Mouse (Mus musculus) liver, embryonic 15.5 days (tissue): ENCODE measurements around the gene Knop1. TPM values are rescaled to one million over a fixed set of nuclear protein-coding genes. Genes with fewer than 3 reads are reported as not detected.

ENCODE experiments used
- ATAC-seq: fragments of 200-750 bp; cut with Nextera tagmentation; 2 replicates; pipeline ENCODE4 v1.8.0; 2017; ENCODE audit warnings: moderate number of reproducible peaks, mild to moderate bottlenecking, moderate library complexity; ENCODE audit not compliant: insufficient read depth
- H3K27ac ChIP-seq: fragments of 300-500 bp; sonication (generic); replicated peaks from 2 replicates; pipeline ENCODE4 v1.5.1; 2015; ENCODE audit warnings: mild to moderate bottlenecking, inconsistent platforms
- H3K27me3 ChIP-seq: fragments of 300-500 bp; sonication (generic); 2 replicates; pipeline ENCODE4 v1.6.1; 2015; ENCODE audit warnings: mild to moderate bottlenecking, inconsistent platforms
- H3K36me3 ChIP-seq: fragments of 300-500 bp; sonication (generic); replicated peaks from 2 replicates; pipeline ENCODE4 v1.6.1; 2015; ENCODE audit warnings: moderate library complexity, mild to moderate bottlenecking, inconsistent platforms
- H3K4me1 ChIP-seq: fragments of 300-500 bp; sonication (generic); replicated peaks from 2 replicates; pipeline ENCODE4 v1.6.1; 2015; ENCODE audit warnings: inconsistent platforms
- H3K4me2 ChIP-seq: fragments of 300-500 bp; sonication (generic); 2 replicates; pipeline ENCODE4 v1.6.1; 2015; ENCODE audit warnings: moderate library complexity, mild to moderate bottlenecking, inconsistent platforms
- H3K4me3 ChIP-seq: fragments of 300-500 bp; sonication (generic); replicated peaks from 2 replicates; pipeline ENCODE4 v1.5.1; 2015; ENCODE audit warnings: mild to moderate bottlenecking, inconsistent platforms
- H3K9ac ChIP-seq: fragments of 300-500 bp; sonication (generic); 2 replicates; pipeline ENCODE4 v1.6.1; 2015; ENCODE audit warnings: moderate library complexity, mild to moderate bottlenecking, inconsistent platforms
- H3K9me3 ChIP-seq: fragments of 300-500 bp; sonication (generic); replicated peaks from 2 replicates; pipeline ENCODE4 v1.6.1; 2016; ENCODE audit warnings: inconsistent platforms
- WGBS: fragments of 180-500 bp; shearing (Covaris S2); methylation state at CpG from one replicate; pipeline ENCODE4 v1.1.7; 2015; ENCODE audit warnings: mixed read lengths; ENCODE audit not compliant: insufficient replicate concordance; 5-methylcytosine and 5-hydroxymethylcytosine counted together
- polyA plus RNA-seq: library from polyadenylated mRNA; unstranded; fragments of >200 nt; fragmentation: Nextera tagmentation; extraction: Ambion mirVana; gene quantifications from 2 replicates; pipeline ENCODE4 v1.2.1, GENCODE M21; 2015

The Knop1 gene
- polyA plus RNA-seq, 1 experiment from 2014 or later: 26.0 TPM

- H3K27ac ChIP-seq: no peak overlapping the region
- H3K4me2 ChIP-seq: no peak overlapping the region
- peaks cover 92% of the 10 kb centered on the region for H3K36me3 ChIP-seq
- ATAC-seq: no peak
- no peaks in the 10 kb centered on the region for H3K9me3 ChIP-seq
- H3K4me1 ChIP-seq: peaks cover 7% of the 10 kb centered on the region
- H3K4me3 ChIP-seq: no peak overlapping the region
- H3K27me3 ChIP-seq: no peaks in the 10 kb centered on the region
- H3K9ac ChIP-seq: no peak overlapping the region
- WGBS: 55% methylated on average over 5 of the region's 5 CpGs
Measured at GRCm38 (mm10) chr7:118845141-118845540, 10.9 kb downstream of the Knop1 start.

DNA sequence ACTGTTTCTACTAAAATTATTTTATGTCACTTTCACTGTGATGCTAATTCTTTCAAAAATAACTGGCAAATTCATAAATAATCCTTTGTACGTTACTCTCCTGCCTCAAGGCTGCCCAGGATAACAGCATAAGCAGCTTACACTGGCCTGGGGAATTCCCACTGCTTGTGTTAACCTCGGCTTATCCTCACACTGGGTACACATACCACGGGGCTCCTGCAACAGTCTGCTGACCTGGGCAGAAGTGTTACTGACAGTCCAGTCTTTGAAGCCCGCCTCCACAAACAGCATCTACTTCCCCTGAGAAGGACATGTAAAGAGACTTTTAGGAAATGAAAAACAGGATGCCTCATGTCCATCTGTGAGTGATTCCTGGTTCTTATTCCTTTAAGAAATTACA lies 13.1 kb downstream of the Knop1 start:
- H3K27ac ChIP-seq: no peak overlapping the region
- H3K4me2 ChIP-seq: no peak overlapping the region
- H3K4me3 ChIP-seq: no peak overlapping the region
- no peak for ATAC-seq
- no peak overlapping the region for H3K9ac ChIP-seq
- H3K27me3 ChIP-seq: no peaks in the 10 kb centered on the region
- 67% methylated on average over 4 of the region's 4 CpGs for WGBS
- H3K36me3 ChIP-seq: peaks cover 91% of the 10 kb centered on the region
- no peaks in the 10 kb centered on the region for H3K4me1 ChIP-seq
- H3K9me3 ChIP-seq: no peaks in the 10 kb centered on the region

DNA sequence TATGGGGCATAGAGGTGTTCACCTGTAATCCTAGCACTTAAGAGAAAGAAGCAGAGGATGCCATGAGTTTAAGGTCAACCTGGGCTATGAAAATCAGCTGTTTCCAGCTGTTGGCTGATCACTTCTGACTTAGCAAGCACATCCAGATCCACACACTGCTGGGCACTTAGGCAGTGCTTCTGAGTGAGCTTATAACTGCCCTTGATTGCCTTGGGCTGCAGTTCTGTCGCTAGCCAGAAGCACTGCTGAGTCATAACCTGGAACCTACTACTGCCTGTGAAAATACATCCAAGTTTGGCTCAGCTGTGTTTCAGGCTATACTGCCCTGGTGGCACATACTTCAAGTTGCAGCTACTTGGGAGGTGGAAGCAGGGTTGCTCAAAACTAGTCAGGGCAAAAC lies 14.3 kb downstream of the Knop1 start:
- Histone ChIP-seq H3K9me3 (no peaks in the 10 kb centered on the region), H3K36me3 (peaks cover 90% of the 10 kb centered on the region), H3K4me2 (no peak overlapping the region), H3K27me3 (no peaks in the 10 kb centered on the region), H3K4me3 (no peak overlapping the region), H3K27ac (no peak overlapping the region), H3K9ac (no peak overlapping the region), H3K4me1 (no peaks in the 10 kb centered on the region)
- ATAC-seq: no peak
- WGBS: 57% methylated on average over 1 of the region's 1 CpGs

DNA sequence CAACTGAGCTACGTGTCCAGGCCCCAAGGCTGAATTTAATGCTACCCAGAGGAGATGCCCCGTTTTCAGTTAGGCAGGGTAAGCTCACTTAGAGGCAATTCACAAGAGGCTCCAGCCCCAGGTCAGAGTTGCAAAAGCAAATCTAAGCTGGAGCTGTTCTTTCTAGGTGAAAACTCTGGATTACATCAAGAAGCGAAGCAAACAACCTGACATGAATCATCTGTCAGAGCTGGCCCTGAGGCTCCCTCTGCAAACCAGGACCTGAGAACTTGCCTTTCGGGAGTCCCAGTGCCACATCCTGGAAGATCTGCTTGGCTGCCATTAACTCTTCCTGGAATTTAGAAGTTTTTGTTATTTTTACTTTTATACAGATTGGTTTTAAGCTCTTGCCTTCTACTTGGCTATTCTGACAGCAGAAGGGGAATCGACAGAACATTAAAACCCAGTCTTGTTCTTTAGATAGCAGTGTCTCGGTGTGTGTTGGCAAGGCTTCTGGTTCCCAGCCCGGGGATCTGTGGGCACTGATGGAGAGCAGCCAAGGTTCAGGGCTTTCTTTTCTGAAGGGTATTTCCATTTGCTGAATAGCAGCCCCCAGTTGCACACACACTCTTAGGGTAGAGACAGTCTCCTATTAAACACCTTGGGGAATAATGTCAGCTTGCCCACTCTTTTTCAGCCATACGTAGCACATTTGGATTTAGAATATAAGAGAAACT lies 14.9 kb downstream of the Knop1 start:
- H3K27ac ChIP-seq: no peak overlapping the region
- WGBS: 75% methylated on average over 8 of the region's 8 CpGs
- peaks cover 85% of the 10 kb centered on the region for H3K36me3 ChIP-seq

GRCm38 (mm10) chr7:118837901-118838300 lies 18.2 kb downstream of the Knop1 start:
- H3K36me3 ChIP-seq: peaks cover 69% of the 10 kb centered on the region
- no peak for ATAC-seq
- WGBS: 70% methylated on average over 5 of the region's 5 CpGs

More for the DNA sequence above, 14.9 kb downstream of the Knop1 start:
- no peak overlapping the region for H3K4me2 ChIP-seq
- no peak overlapping the region for H3K4me3 ChIP-seq
- H3K9ac ChIP-seq: no peak overlapping the region
- no peaks in the 10 kb centered on the region for H3K4me1 ChIP-seq
- no peaks in the 10 kb centered on the region for H3K27me3 ChIP-seq
- no peaks in the 10 kb centered on the region for H3K9me3 ChIP-seq
- no peak for ATAC-seq

GRCm38 (mm10) chr7:118827975-118828416 lies 28.1 kb downstream of the Knop1 start:
- Histone ChIP-seq H3K4me2 (no peak overlapping the region), H3K9ac (no peak overlapping the region), H3K36me3 (peaks cover 22% of the 10 kb centered on the region), H3K27me3 (no peaks in the 10 kb centered on the region), H3K4me1 (no peaks in the 10 kb centered on the region), H3K4me3 (no peak overlapping the region), H3K9me3 (no peaks in the 10 kb centered on the region), H3K27ac (no peak overlapping the region)
- 62% methylated on average over 5 of the region's 5 CpGs for WGBS
- ATAC-seq: no peak

More at GRCm38 (mm10) chr7:118837901-118838300, 18.2 kb downstream of the Knop1 start:
- Histone ChIP-seq H3K27me3 (no peaks in the 10 kb centered on the region), H3K9me3 (no peaks in the 10 kb centered on the region), H3K4me3 (no peak overlapping the region), H3K27ac (no peak overlapping the region), H3K4me1 (no peaks in the 10 kb centered on the region), H3K4me2 (no peak overlapping the region), H3K9ac (no peak overlapping the region)

DNA sequence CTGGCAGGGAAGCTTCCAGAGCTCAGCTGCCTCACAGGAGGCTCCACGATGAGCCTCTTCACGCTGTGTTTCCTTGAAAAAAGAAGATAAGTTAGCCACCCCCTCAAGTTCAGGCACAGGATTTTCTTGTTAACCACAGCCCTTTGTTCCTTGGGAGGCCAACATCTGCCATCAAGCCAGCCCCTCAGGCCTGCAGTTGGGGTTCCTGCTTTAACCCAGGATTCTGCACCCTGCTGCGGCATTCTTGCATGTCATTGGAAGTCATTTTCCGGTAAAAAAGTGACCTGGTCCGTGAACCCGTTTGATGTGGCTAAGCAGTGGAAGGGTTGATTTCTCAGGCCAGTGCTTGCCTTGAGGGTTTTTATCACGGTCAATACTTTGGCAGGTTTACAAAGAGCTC lies 31.6 kb downstream of the Knop1 start:
- Histone ChIP-seq H3K4me3 (no peak overlapping the region), H3K4me1 (no peaks in the 10 kb centered on the region), H3K27me3 (no peaks in the 10 kb centered on the region), H3K9me3 (no peaks in the 10 kb centered on the region), H3K9ac (no peak overlapping the region), H3K4me2 (no peak overlapping the region), H3K27ac (no peak overlapping the region), H3K36me3 (peaks cover 15% of the 10 kb centered on the region)
- no peak for ATAC-seq
- WGBS: 72% methylated on average over 7 of the region's 7 CpGs

- no peak overlapping the region for H3K4me2 ChIP-seq
- H3K27me3 ChIP-seq: no peaks in the 10 kb centered on the region
- H3K9me3 ChIP-seq: no peaks in the 10 kb centered on the region
- H3K9ac ChIP-seq: no peak overlapping the region
- no peak overlapping the region for H3K27ac ChIP-seq
- no peak for ATAC-seq
- 73% methylated on average over 12 of the region's 12 CpGs for WGBS
- no peaks in the 10 kb centered on the region for H3K4me1 ChIP-seq
- peaks cover 29% of the 10 kb centered on the region for H3K36me3 ChIP-seq
- no peak overlapping the region for H3K4me3 ChIP-seq
Measured at GRCm38 (mm10) chr7:118821887-118822556, 34.0 kb downstream of the Knop1 start.

- Histone ChIP-seq H3K4me2 (no peak overlapping the region), H3K36me3 (peaks cover 22% of the 10 kb centered on the region), H3K9me3 (no peaks in the 10 kb centered on the region), H3K4me3 (no peak overlapping the region), H3K4me1 (no peaks in the 10 kb centered on the region), H3K27me3 (no peaks in the 10 kb centered on the region), H3K9ac (no peak overlapping the region), H3K27ac (no peak overlapping the region)
- 58% methylated on average over 7 of the region's 7 CpGs for WGBS
- ATAC-seq: no peak
Measured at GRCm38 (mm10) chr7:118821356-118821755, 34.7 kb downstream of the Knop1 start.

GRCm38 (mm10) chr7:118819666-118820065 lies 36.4 kb downstream of the Knop1 start:
- WGBS: 76% methylated on average over 1 of the region's 1 CpGs
- H3K9me3 ChIP-seq: no peaks in the 10 kb centered on the region
- ATAC-seq: no peak
- H3K4me2 ChIP-seq: no peak overlapping the region
- peaks cover 19% of the 10 kb centered on the region; the same call in 1 of the 2 replicates for H3K36me3 ChIP-seq
- no peak overlapping the region for H3K27ac ChIP-seq
- no peaks in the 10 kb centered on the region for H3K27me3 ChIP-seq
- H3K4me1 ChIP-seq: no peaks in the 10 kb centered on the region
- H3K4me3 ChIP-seq: no peak overlapping the region
- no peak overlapping the region for H3K9ac ChIP-seq

DNA sequence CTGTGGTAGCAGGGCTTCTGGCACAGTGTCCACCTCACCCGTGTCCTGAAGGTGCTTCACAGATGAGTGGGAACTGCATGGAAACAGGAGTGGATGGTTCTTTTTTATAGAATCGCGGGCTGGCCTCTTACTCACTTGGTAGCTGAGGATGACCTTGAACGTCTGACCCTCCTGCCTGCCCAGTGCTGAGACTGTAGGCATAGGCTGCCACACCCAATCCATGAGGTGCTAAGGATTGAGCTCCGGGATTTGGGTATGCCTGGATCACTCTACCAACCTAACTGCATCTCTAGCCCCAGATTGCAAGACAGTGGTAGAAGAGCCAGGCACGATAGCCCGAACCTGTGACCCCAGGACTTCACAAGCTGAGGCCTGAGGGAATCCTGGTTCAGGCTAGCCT lies 38.3 kb downstream of the Knop1 start:
- no peak for ATAC-seq

More for the DNA sequence above, 38.3 kb downstream of the Knop1 start:
- H3K36me3 ChIP-seq: peaks cover 32% of the 10 kb centered on the region
- no peaks in the 10 kb centered on the region for H3K27me3 ChIP-seq
- H3K4me2 ChIP-seq: no peak overlapping the region
- no peaks in the 10 kb centered on the region for H3K9me3 ChIP-seq
- no peak overlapping the region for H3K9ac ChIP-seq
- no peaks in the 10 kb centered on the region for H3K4me1 ChIP-seq
- H3K27ac ChIP-seq: no peak overlapping the region
- WGBS: 72% methylated on average over 7 of the region's 7 CpGs
- no peak overlapping the region for H3K4me3 ChIP-seq
